Mouse (Mus musculus): ENCODE measurements around the gene Ybx2. TPM values are rescaled to one million over a fixed set of nuclear protein-coding genes. Genes with fewer than 3 reads are reported as not detected.

Gene Ybx2
- total and polyA plus RNA-seq, 2 experiments from 2014 or later = 2.5 to 22.8 TPM

DNA sequence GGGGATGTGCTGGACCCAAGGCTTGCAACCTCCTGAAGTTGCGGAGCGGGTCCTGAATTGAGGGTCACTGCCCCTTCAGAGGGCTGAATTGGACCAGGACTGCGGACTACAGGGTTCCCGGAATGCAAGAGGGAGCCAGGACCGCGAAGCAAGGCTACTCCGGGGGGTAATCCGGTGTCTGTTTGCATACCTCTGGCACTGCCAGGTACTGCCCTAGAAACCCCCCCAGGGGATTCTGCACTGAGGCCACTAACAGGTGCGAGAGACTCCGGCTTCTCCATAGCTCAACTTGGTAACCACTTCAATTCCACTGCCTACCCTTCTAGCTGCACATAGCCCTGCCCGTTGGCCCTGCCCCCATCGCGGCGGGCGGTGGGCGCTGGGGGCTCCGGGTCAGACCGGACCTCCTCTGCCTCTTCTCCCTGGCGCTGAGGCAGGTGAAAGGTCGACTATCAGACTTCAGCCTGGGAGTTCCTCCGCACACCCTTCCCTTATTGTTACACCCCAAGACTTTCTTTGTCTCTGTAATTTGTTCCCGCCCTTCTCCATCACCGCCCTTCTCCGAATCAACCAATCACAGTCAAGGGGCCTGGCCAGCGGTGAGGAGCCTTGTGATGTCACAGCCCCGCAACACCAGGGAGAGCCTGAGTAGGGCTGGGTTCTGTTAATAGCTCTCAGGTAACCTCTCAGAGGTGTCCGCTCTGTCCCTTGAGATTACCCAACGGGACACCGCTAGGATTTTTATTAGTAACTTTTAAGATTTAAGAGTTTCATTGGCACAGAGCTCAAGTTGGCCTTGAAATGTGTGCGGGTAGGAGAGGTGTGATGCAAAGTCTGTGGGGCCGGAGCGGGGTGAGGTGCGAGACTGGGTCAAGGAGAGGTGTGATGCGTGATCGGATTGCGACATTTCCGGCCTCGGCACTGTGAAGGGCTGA is 34.9 kb upstream of the Ybx2 start, which contains the start of the genes 2810408A11Rik and Neurl4:
Gene 2810408A11Rik, minus strand, starts transcription at position 517 of the 935 bp plus-strand sequence.
Gene Neurl4, plus strand, starts transcription at position 602 of the 935 bp plus-strand sequence.
- peak within 1 kb of the TSS; percentile 74 for H3K9ac ChIP-seq
- under 1% methylated on average over 38 of the region's 38 CpGs for WGBS
- H3K9me3 ChIP-seq (ENCODE audit: low read length) = no peaks in the 10 kb centered on the region
- TF ChIP-seq CTCF (IDR thresholded peaks at IDR 0.05; ENCODE audit: low read depth) = no peak
- H3K27ac ChIP-seq (ENCODE audit: low read depth, low read length) = peak within 1 kb of the TSS; percentile 91
- H3K4me3 ChIP-seq (ENCODE audit: low read depth, low read length) = peak within 1 kb of the TSS; percentile 82
- H3K4me2 ChIP-seq (ENCODE audit: low read depth) = peak within 1 kb of the TSS; percentile 89
- H3K36me3 ChIP-seq (ENCODE audit: insufficient read depth) = peaks cover 24% of the 10 kb centered on the region
- DNase-seq (peak; percentile 95), ATAC-seq (peak; percentile 94)
- peaks cover 14% of the 10 kb centered on the region for H3K4me1 ChIP-seq (ENCODE audit: insufficient read depth)
- H3K27me3 ChIP-seq (ENCODE audit: insufficient read depth, low read length) = no peaks in the 10 kb centered on the region

DNA sequence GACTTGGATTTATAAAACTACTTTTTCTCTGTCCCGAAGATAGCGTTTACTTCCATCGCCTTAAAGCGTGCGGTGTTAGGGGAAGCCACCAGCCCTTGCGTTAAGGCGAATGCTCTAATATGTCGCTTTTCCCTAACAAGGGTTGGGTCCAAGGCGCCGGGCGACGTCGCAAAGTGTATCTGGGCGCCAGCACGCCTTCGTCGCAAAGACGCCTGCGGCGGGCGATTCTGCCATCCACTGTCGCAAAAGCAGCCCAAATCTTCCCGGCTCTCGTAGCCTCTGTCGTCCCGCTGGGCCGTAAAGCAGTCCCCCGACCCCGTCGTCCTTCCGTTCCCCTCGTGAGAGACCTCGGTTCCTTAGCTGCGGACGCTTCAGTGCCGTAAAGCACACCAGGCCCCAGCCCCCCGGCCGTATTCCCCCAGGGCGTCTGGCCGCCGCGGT is 34.2 kb upstream of the Ybx2 start:
- DNase-seq (peak; percentile 99), ATAC-seq (peak; percentile 84)
- no peaks in the 10 kb centered on the region for H3K9me3 ChIP-seq (ENCODE audit: low read length)
- H3K36me3 ChIP-seq (ENCODE audit: insufficient read depth) = peaks cover 31% of the 10 kb centered on the region
- H3K4me2 ChIP-seq (ENCODE audit: low read depth) = peak overlapping the region; percentile 89
- peak overlapping the region; percentile 74 for H3K9ac ChIP-seq
- no peak for TF ChIP-seq CTCF (IDR thresholded peaks at IDR 0.05; ENCODE audit: low read depth)
- no peaks in the 10 kb centered on the region for H3K27me3 ChIP-seq (ENCODE audit: insufficient read depth, low read length)
- WGBS = under 1% methylated on average over 42 of the region's 42 CpGs
- H3K4me3 ChIP-seq (ENCODE audit: low read depth, low read length) = peak overlapping the region; percentile 82
- H3K27ac ChIP-seq (ENCODE audit: low read depth, low read length) = peak overlapping the region; percentile 91
- H3K4me1 ChIP-seq (ENCODE audit: insufficient read depth) = peaks cover 14% of the 10 kb centered on the region

DNA sequence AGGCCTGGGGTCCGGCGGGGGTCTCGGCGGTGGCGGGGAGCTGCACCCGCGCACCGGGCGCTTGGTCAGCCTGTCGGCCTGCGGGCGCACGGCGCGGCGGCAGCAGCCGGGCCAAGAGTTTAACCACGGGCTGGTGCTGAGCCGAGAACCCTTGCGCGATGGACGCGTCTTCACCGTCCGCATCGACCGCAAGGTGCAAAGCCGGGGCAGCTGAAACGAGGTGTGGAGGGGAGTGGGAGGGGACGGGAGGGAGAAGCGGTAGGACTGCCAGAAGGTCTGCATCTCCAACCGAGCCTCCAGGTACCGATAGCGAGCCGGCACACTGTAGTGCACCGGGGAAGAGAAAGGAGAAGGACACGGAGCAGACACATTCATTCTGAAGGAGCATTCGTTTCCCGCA is 33.6 kb upstream of the Ybx2 start:
- TF ChIP-seq CTCF (IDR thresholded peaks at IDR 0.05; ENCODE audit: low read depth) = no peak
- peak overlapping the region; percentile 82 for H3K4me3 ChIP-seq (ENCODE audit: low read depth, low read length)
- peaks cover 14% of the 10 kb centered on the region for H3K4me1 ChIP-seq (ENCODE audit: insufficient read depth)
- DNase-seq = peak; percentile 26
- peaks cover 37% of the 10 kb centered on the region for H3K36me3 ChIP-seq (ENCODE audit: insufficient read depth)
- peak overlapping the region; percentile 74 for H3K9ac ChIP-seq
- peak overlapping the region; percentile 91 for H3K27ac ChIP-seq (ENCODE audit: low read depth, low read length)
- H3K4me2 ChIP-seq (ENCODE audit: low read depth) = peak overlapping the region; percentile 89
- under 1% methylated on average over 36 of the region's 39 CpGs for WGBS
- no peaks in the 10 kb centered on the region for H3K9me3 ChIP-seq (ENCODE audit: low read length)
- ATAC-seq = no peak
- H3K27me3 ChIP-seq (ENCODE audit: insufficient read depth, low read length) = no peaks in the 10 kb centered on the region

DNA sequence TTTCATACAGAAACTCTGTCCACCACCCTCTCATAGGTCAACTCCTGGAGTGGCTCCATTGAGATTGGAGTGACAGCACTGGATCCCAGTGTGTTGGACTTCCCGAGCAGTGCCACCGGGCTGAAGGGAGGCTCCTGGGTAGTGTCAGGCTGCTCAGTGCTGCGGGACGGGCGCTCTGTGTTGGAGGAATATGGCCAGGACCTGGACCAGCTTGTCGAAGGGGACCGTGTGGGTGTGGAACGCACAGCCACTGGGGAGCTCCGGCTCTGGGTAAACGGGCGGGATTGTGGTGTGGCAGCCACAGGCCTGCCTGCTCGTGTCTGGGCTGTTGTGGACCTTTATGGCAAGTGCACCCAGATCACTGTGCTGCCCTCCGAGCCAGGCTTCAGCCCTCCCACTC is 32.6 kb upstream of the Ybx2 start:
- H3K4me1 ChIP-seq (ENCODE audit: insufficient read depth) = peaks cover 14% of the 10 kb centered on the region
- ATAC-seq = no peak
- 88% methylated on average over 13 of the region's 13 CpGs for WGBS
- no peaks in the 10 kb centered on the region for H3K9me3 ChIP-seq (ENCODE audit: low read length)
- no peak for DNase-seq
- H3K27ac ChIP-seq (ENCODE audit: low read depth, low read length) = no peak overlapping the region
- peaks cover 47% of the 10 kb centered on the region for H3K36me3 ChIP-seq (ENCODE audit: insufficient read depth)
- H3K4me2 ChIP-seq (ENCODE audit: low read depth) = peak overlapping the region; percentile 89; the same call in 1 of the 2 replicates
- no peak overlapping the region for H3K4me3 ChIP-seq (ENCODE audit: low read depth, low read length)
- H3K9ac ChIP-seq = no peak overlapping the region
- H3K27me3 ChIP-seq (ENCODE audit: insufficient read depth, low read length) = no peaks in the 10 kb centered on the region
- no peak for TF ChIP-seq CTCF (IDR thresholded peaks at IDR 0.05; ENCODE audit: low read depth)

DNA sequence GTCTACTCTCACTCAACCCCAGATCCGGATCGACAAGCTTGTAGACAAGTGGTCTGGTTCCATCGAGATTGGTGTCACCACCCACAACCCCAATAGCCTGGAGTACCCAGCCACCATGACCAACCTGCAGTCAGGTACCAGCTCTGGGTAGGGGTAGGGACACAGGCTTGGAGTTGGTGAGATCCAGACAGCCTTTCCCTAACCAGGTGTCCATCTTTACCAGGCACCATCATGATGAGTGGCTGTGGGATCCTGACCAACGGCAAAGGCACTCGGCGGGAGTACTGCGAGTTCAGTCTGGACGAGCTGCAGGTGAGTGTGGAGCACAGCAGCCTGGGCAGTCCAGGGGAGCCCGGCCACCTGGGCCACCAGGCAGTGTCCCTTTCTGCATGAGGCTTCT is 31.3 kb upstream of the Ybx2 start:
- H3K4me1 ChIP-seq (ENCODE audit: insufficient read depth) = peaks cover 9% of the 10 kb centered on the region
- DNase-seq = no peak
- WGBS = 95% methylated on average over 9 of the region's 9 CpGs
- H3K4me2 ChIP-seq (ENCODE audit: low read depth) = no peak overlapping the region
- TF ChIP-seq CTCF (IDR thresholded peaks at IDR 0.05; ENCODE audit: low read depth) = no peak
- ATAC-seq = no peak
- no peaks in the 10 kb centered on the region for H3K27me3 ChIP-seq (ENCODE audit: insufficient read depth, low read length)
- H3K9me3 ChIP-seq (ENCODE audit: low read length) = no peaks in the 10 kb centered on the region
- no peak overlapping the region for H3K4me3 ChIP-seq (ENCODE audit: low read depth, low read length)
- H3K27ac ChIP-seq (ENCODE audit: low read depth, low read length) = no peak overlapping the region
- peaks cover 60% of the 10 kb centered on the region for H3K36me3 ChIP-seq (ENCODE audit: insufficient read depth)
- no peak overlapping the region for H3K9ac ChIP-seq

DNA sequence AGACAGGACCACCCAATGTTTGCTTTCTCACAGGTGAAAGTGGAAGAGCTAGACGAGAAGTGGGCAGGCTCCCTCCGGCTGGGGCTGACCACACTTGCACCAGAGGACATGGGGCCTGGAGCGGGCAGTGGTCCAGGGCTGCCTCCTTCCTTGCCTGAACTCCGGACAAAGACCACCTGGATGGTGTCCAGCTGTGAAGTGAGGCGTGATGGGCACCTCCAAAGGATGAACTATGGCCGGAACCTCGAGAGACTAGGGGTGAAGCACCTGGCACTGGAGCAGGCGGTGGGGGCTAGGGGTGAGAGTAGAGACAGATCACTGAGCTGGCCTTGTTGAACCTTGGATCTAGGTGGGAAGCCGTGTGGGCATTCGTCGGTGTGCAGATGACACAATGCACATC is 27.0 kb upstream of the Ybx2 start:
- no peak overlapping the region for H3K9ac ChIP-seq
- no peak overlapping the region for H3K4me3 ChIP-seq (ENCODE audit: low read depth, low read length)
- WGBS = 89% methylated on average over 11 of the region's 11 CpGs
- no peak overlapping the region for H3K4me2 ChIP-seq (ENCODE audit: low read depth)
- no peaks in the 10 kb centered on the region for H3K9me3 ChIP-seq (ENCODE audit: low read length)
- H3K27ac ChIP-seq (ENCODE audit: low read depth, low read length) = no peak overlapping the region
- no peaks in the 10 kb centered on the region for H3K4me1 ChIP-seq (ENCODE audit: insufficient read depth)
- no peak for DNase-seq
- no peaks in the 10 kb centered on the region for H3K27me3 ChIP-seq (ENCODE audit: insufficient read depth, low read length)
- peaks cover 99% of the 10 kb centered on the region for H3K36me3 ChIP-seq (ENCODE audit: insufficient read depth)
- no peak for TF ChIP-seq CTCF (IDR thresholded peaks at IDR 0.05; ENCODE audit: low read depth)
- no peak for ATAC-seq

DNA sequence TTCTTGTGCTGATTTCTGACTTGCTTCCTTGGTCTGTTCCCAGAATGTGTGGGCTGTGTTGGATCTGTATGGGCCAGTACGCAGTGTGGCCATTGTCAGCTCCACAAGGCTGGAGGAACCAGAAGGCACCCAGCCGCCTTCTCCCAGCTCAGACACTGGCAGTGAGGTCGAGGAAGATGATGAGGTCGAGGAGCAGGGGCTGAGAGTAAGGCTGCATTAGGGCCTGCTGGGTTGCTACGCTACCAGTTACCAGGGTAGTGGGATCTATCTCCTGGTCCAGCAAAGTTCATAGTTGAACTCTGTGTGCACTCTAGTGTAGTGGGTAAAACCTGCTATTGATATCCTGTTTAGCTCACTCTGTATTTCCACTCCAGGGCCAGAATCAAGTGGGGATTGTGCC is 26.4 kb upstream of the Ybx2 start:
- Histone ChIP-seq H3K36me3 (ENCODE audit: insufficient read depth) (peaks cover 94% of the 10 kb centered on the region), H3K9ac (no peak overlapping the region), H3K4me1 (ENCODE audit: insufficient read depth) (no peaks in the 10 kb centered on the region), H3K27ac (ENCODE audit: low read depth, low read length) (no peak overlapping the region), H3K27me3 (ENCODE audit: insufficient read depth, low read length) (no peaks in the 10 kb centered on the region), H3K4me2 (ENCODE audit: low read depth) (no peak overlapping the region), H3K9me3 (ENCODE audit: low read length) (no peaks in the 10 kb centered on the region), H3K4me3 (ENCODE audit: low read depth, low read length) (no peak overlapping the region)
- no peak for TF ChIP-seq CTCF (IDR thresholded peaks at IDR 0.05; ENCODE audit: low read depth)
- DNase-seq (no peak), ATAC-seq (no peak)
- 89% methylated on average over 5 of the region's 5 CpGs for WGBS
